Mouse (Mus musculus) cerebellum, postnatal 10 days (tissue): Measurements from ENCODE around the gene Crygb.
"Not testable (repeated sequence)": the region's sequence is repeated elsewhere in the genome, so short reads cannot be mapped to it uniquely, and the experiment has no call there.

Experiments used
- DNase-seq, 2 experiments: peaks; one replicate each; pipeline ENCODE4 v3.0.0; 2021; ENCODE audit warnings: mixed read lengths in 2 of 2

The Crygb gene

DNA sequence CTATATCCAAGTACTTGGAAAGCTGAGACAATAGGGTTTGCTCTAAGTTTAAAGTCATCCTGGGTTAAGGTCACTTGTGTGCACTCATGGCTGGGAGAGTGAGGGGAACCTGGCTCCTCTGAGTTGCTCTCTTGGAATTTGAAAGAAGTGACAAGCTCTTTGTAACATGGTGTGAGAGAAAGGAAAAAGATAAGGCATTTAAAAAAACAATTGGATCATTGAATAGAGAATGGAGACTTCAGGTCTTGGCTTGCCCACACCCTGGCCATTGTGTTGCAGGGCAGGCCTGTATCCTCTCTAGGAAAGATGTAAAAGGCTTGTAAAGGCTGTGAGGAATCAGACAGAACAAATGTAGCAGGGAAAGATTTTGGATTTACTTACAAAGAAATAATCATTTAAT is 14.2 kb downstream of the Crygb start:
- DNase-seq = no peak

DNA sequence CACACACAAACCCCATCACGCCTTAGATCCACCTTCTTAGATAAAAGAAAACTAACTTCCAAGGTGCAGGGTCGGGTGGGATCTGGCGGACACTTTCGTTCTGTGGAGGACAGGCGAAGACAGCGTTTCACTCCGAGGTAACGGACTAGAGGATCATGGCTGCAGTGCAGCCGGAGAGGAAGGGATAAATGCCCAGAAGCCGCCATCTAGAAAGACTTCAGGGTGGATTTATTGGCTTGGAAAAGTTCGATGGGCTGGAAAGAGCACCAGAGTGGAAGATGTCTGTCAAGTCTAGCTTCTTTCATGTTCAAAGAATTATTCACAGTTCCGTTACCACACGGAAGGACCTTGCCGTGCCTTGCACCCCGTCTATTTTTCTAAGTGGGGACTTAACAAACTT is 17.9 kb downstream of the Crygb start:
- DNase-seq = peak; percentile 9 to 12

DNA sequence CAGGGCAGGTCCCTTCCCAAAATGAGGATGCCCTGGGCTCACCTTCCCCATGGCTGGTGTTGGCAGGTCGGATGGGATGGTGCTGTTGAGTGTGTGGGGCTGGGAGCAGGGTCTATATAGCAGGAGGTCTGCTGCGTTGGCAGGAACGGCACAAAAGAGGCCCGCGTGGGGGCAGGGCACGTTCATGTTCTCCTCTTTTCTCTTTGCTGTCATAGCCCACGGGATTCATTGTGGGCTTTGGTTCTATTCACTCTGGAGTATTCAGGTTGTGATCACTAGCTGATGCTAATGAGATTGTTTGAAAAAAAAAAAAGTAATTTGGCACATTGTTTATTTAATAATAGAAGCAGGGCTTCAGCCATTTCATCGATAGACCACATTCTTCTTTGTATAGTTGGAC is 18.7 kb downstream of the Crygb start, which contains the start of gene Crygd:
Gene Crygd, minus strand, starts transcription at position 101 of the 400 bp plus-strand sequence.
- DNase-seq = no peak

DNA sequence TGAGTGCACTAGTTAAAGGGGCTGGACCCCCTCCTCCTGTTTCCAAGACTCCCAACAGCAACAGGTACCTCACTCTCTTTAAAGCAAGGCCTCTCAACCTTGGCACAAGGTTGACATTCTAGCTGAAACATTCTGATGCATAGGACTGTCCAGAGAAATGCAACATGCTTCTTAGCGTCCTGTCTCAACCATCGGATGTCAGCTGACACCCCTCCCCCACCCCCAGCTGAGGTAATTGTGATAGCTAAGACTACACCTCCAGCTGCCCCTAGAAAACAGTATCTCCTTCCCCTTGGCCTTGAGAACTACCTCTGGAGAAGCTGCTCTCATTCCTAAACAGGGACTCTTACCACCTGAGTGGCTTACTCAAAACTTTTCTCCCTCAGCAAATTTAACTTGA is 29.9 kb downstream of the Crygb start:
- DNase-seq = no peak

DNA sequence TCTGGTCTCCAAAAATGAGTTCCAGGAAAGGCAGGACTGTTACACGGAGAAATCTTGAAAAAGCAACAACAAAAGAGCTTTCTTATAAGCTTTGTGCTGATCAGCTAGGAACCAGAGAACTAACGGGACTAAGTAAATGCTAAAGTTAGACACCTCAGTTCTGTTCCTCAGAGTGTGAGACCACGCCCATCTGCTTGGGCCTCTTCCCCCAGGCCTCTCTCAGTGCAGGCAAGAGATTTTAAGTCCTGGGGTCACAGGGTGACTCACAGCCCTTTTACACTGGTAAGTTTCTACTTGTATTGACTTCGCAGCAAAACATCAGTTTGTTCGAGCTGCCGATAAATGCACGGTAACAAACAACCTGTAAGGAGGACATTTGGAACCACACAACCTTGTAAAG is 30.4 kb downstream of the Crygb start:
- DNase-seq = no peak

DNA sequence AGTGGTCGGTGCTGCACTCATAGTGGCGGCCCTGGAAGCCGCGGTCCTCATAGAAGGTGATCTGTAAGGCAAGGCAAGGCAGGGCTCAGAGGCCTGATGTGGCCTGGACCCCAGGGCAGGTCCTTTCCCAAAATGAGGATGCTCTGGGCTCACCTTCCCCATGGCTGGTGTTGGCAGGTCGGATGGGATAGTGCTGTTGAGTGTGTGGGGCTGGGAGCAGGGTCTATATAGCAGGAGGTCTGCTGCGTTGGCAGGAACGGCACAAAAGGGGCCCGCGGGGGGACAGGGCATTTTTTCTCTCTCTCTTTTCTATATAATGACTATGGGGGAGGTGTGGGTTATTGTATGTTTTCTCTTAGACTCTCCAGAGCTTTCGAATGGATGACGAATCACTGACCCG is 31.1 kb downstream of the Crygb start, which contains the start of gene Cryge:
Gene Cryge, minus strand, starts transcription at position 198 of the 400 bp plus-strand sequence.
- not testable (repeated sequence) for DNase-seq

DNA sequence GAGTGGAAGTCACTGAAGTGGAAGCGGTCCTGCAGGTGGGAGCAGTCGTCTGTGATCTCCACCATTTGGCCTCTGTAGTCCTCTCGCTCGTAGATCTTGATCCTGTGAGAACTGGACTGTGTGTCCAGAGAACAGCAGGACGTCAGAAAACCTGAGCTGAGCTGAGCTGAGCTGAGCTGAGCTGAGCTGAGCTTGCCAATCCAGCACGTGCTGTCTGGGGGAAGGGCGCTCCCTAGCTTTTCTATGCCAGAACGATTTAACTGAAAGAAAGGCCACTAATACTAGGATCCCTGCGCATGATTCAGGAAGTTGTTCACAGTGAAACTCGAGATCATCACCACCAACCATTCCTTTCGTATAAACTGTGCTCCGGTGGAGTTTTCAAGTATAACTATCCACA is 33.3 kb downstream of the Crygb start:
- DNase-seq = peak; percentile 78 to 82

DNA sequence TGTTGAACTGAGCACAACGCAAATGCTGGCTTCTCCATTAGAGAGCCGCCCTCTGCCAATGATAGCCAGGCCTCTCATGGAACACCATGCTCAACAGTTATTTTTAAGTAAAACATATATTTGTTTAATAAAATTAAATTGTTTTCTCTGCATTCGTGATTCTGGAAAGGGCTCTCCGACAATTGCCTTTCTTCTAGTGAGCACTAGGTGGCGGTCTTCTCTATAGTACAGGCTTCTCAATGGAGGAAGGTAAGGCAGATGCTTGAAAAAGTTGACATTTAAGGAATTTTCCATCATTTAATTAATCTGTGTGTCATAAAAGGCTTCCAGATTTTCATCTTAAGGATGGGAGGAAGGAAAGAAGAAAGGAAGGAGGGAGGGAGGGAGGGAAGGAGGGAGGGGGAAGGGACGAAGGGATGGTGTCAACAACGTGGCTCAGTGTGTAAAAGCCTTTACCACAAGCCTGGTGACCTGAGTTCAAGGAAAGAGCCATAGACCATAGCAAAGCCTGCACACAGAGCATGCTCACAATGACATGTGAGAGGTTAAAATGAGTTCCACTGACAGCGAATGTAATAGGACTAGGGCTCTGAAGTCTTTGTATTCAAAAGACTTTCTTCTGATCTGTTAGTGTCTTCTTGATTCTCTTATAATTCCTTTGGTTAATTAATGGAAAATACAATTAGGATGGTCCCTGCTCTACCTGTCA is 35.5 kb downstream of the Crygb start:
- peak; percentile 55 to 66 for DNase-seq

DNA sequence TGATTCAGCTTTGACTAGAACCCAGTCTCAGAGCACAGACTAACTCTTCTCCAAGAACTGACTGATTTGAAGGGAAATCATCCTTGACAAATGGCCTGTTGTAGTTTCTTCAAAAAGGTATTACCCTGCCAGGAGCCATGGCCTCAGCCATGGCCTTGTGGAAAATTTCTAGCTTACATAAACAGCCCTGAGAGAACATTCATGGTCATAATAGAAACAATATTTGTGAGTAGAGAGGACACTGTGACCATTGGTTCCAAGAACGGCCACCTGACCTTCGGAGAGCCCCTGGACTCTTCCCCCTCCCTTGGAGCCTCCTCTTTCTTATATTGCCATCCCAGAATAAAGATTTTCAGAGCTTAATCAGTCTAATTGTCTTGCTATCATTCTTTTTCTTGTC is 38.7 kb downstream of the Crygb start:
- no peak for DNase-seq

DNA sequence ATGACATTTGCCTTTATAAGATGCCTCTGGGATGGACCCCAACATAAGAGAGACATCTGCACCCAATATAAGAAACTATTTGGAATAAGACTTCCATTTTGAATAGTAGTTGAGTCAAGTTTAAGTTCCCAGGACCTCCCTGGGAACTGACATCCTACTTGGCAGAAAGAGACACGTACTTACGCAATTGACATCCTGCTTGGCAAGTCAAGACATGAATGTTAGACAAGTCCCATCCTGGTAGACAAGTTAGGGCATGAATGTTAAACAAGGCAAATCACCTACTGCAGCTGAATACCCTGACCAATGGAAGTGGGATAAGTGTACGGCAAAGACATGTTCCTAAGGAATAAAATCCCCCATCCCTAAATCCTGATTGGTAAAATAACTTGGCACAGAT is 40.3 kb downstream of the Crygb start:
- DNase-seq = no peak

DNA sequence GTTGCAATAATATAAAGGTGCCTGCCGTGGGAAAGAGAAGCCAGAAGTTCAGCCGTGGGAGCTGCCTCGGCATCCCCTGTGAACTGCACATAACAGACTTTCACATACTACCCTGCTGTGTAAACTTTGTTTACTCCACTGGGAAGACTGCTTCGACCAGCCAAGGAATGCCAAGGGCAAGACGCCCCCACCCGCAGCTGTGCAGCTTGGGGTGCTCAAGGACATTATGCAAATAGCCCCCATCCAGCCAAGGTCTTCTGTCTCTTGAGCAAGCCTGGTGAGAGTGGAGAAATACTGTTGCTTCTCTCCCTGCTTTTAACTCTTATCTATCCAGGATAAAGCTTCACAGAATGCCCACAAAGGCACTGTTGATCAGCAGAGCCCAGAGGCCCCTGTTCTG is 41.3 kb downstream of the Crygb start:
- DNase-seq = no peak

DNA sequence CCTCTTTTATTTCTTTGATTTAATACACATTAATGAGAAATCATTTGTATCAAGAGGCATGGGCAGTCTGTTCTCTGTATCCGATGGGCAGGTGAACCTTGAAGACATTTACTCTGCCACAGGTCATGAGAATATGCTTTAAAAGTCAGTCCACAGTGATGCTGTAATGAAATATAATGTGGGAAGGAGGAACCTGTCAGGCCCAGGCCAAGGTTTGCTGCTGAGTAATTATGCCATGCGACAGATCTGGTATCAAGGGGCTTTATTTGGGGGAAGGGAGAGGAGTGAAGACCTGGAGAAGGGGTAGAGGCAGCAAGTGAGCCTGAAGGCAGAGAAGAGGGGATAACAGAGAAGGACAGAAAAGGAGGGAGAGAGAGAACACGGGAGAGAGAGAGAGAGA is 42.4 kb downstream of the Crygb start:
- no peak for DNase-seq

DNA sequence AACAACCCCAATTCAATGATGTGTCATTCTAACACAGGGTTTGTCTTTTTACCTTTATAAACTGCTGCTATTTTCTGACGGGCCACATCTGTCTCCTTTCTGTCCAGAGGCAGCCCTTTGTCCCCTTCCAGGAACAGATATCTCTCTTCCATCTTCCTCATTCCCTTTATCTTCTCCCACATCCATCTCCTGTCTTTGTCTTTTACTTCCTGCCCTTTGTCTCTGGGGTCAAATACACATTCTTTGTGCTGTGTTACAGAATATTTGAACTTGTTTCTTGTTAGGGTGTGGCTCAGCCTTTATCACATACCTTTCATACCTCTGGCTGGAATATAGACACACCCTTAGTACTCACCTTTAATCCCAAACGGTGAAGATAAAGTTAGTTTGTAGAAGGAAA is 44.5 kb downstream of the Crygb start:
- no peak for DNase-seq

DNA sequence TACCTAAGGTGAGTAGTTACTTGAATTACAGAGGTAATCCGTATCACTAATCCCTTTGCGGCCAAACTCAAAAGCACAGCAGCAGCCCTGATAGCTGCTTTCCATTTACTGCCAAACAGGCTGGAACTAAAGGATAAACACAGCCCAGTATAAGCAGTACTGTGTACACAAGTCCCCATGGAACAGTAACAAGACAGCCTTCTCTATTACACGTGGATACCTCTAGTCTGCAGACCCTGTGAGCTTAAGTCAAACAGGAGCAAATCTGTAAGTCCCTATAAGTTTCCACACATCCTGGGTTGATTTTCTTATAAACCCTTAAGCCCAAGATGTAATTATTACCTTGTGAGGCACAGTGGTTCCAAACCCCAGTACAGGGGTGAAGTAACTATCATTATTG is 46.6 kb downstream of the Crygb start:
- DNase-seq = no peak

DNA sequence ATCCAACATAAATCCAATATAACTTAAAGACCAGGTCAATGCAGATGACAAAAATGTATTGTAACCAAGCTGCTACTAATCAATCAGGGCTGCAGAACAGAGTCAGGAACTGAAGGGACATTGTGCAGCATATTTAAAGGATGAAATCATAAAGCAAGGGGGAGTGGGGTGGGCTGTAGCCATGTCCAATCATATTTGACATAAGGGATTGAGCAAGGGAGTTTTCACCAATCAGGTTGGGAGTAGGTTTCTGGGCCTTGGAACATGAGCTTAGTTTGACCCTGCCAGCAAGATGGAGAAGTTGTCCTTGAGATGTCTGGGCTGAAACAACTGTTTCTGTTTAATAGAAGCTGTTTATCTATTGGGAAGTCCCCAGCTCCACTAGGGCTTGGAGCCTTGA is 49.4 kb downstream of the Crygb start, which contains the start of gene Akr1cl:
Gene Akr1cl, minus strand, starts transcription at position 119 of the 400 bp plus-strand sequence.
- DNase-seq = no peak
